Mouse (Mus musculus) adrenal gland, postnatal 4 days (tissue): ENCODE results near the gene Vta1. TPM values are rescaled to one million over a fixed set of nuclear protein-coding genes. Genes with fewer than 3 reads are reported as not detected.

Experiments used
- total RNA-seq, 2 experiments: library from RNA; stranded (reverse); gene quantifications; 2 replicates each; pipeline ENCODE4 v1.2.3; 2021

Gene Vta1
- total RNA-seq, 2 experiments from 2014 or later = 57.8 to 67.7 TPM

Other genes with a start within 250 kb of the Vta1 start
- 1 to 10 TPM; 3.8 to 6.0 TPM for gene Adgrg6, start 159.9 kb downstream of the Vta1 start, total RNA-seq
- under 1 TPM in 1 of 2 experiments, not detected in 1; 0.39 TPM for gene Nmbr, start within 50 bp of the Vta1 start, total RNA-seq
- gene Gje1, start 12.7 kb upstream of the Vta1 start, total RNA-seq = not detected